10 mouse cellular contexts compared by ENCODE assay signal in genomic region chr13:54556796-54557195, GRCm38 (mm10). TPM values are rescaled to one million over a fixed set of nuclear protein-coding genes. Genes with fewer than 3 reads are reported as not detected.
DNase-seq lines count a peak whose midpoint lies in the region; ATAC-seq lines count a peak whose summit lies in the region.
"Had no signal": no experiment of that assay in that cellular context is flagged by ENCODE, and none has a peak within 500 bp of the region (broad histone marks: within the 10 kb centered on the region; RNA-seq: fewer than 3 reads in every experiment).

No protein-coding gene starts in this region.

- peaks cover 93% of the 10 kb centered on the region for H3K36me3 ChIP-seq in heart, embryonic 12.5 days

- no peak overlapping the region for H3K27ac ChIP-seq in heart, embryonic 12.5 days (ENCODE audit: poor library complexity, severe bottlenecking)
- H3K27ac ChIP-seq: limb, embryonic 15.5 days had no signal

- H3K4me2 ChIP-seq in heart, embryonic 12.5 days: no peak overlapping the region
- H3K4me2 ChIP-seq: limb, embryonic 15.5 days had no signal

- peak; percentile 93 for DNase-seq in heart, adult 11 months
- DNase-seq in right cerebral cortex, adult 18-20 months: peak; percentile 31
- DNase-seq in right cerebral cortex, postnatal 14 days: no peak
- peak; percentile 73 to 82 for DNase-seq in gastrocnemius, adult 8-10 months (ENCODE audit: low spot score in 2 of 2)
- DNase-seq in yolk sac, embryonic 10.5 days (ENCODE audit: low spot score): no peak
- no peak for DNase-seq in thymus, postnatal 14 days
- no peak for DNase-seq in Muller cell, postnatal 12 days (ENCODE audit: inconsistent ontology term)

- H3K27me3 ChIP-seq in heart, embryonic 12.5 days (replicated peaks): no peaks in the 10 kb centered on the region
- H3K27me3 ChIP-seq: CH12.LX; limb, embryonic 15.5 days had no signal

- H3K9me3 ChIP-seq in heart, embryonic 12.5 days (replicated peaks): no peaks in the 10 kb centered on the region
- H3K9me3 ChIP-seq: limb, embryonic 15.5 days had no signal

- H3K4me3 ChIP-seq in heart, embryonic 12.5 days: no peak overlapping the region
- H3K4me3 ChIP-seq: limb, embryonic 15.5 days had no signal

- H3K9ac ChIP-seq in heart, embryonic 12.5 days: no peak overlapping the region
- H3K9ac ChIP-seq: limb, embryonic 15.5 days had no signal

- 91% methylated on average over 3 of the region's 3 CpGs for WGBS in heart, embryonic 12.5 days

- no peak for ATAC-seq in heart, embryonic 12.5 days (ENCODE audit: insufficient number of reproducible peaks, low FRiP score)

- H3K4me1 ChIP-seq in heart, embryonic 12.5 days (replicated peaks): no peaks in the 10 kb centered on the region
- H3K4me1 ChIP-seq: limb, embryonic 15.5 days had no signal

RNA-seq across cellular contexts. Expression of gene 4833439L19Rik, which starts 8.4 kb away (rescaled TPM):
- polyA plus RNA-seq in heart, embryonic 12.5 days (2016; fragmentation: Nextera tagmentation; extraction: Ambion mirVana): 119 and 131 TPM in 2 replicates
- 100 to 1,000 TPM; 213 to 249 (median 236) TPM for total RNA-seq in gastrocnemius, adult 8-10 months (2022)

RNA-seq across cellular contexts. Expression of gene Arl10, which starts 18.0 kb away (rescaled TPM):
- polyA plus RNA-seq in heart, embryonic 12.5 days (2016; fragmentation: Nextera tagmentation; extraction: Ambion mirVana): 19.9 and 23.3 TPM in 2 replicates
- 1 to 10 TPM in 3 of 4 experiments, under 1 TPM in 1; 0.87 to 3.5 (median 2.1) TPM for total RNA-seq in gastrocnemius, adult 8-10 months (2022)

RNA-seq across cellular contexts. Expression of gene Nop16, which starts 33.1 kb away (rescaled TPM):
- polyA plus RNA-seq in heart, embryonic 12.5 days (2016; fragmentation: Nextera tagmentation; extraction: Ambion mirVana): 55.5 and 60.3 TPM in 2 replicates
- 10 to 100 TPM; 14.8 to 18.9 (median 16.7) TPM for total RNA-seq in gastrocnemius, adult 8-10 months (2022)

RNA-seq across cellular contexts. Expression of gene Higd2a, which starts 33.2 kb away (rescaled TPM):
- polyA plus RNA-seq in heart, embryonic 12.5 days (2016; fragmentation: Nextera tagmentation; extraction: Ambion mirVana): 242 and 247 TPM in 2 replicates
- 100 to 1,000 TPM; 131 to 155 (median 141) TPM for total RNA-seq in gastrocnemius, adult 8-10 months (2022)

RNA-seq across cellular contexts. Expression of gene Simc1, which starts 53.2 kb away (rescaled TPM):
- 6.3 and 6.6 TPM in 2 replicates for polyA plus RNA-seq in heart, embryonic 12.5 days (2016; fragmentation: Nextera tagmentation; extraction: Ambion mirVana)
- total RNA-seq in gastrocnemius, adult 8-10 months (2022): 1 to 10 TPM; 2.8 to 3.6 (median 3.3) TPM

Comparison
In these comparisons a context has a peak if more than half of its experiments do, and no peak if none do; other contexts are left out.
1. DNase-seq: peak in heart, adult 11 months (single experiment), right cerebral cortex, adult 18-20 months (single experiment) and gastrocnemius, adult 8-10 months (2 of 2); none in right cerebral cortex, postnatal 14 days (single experiment), yolk sac, embryonic 10.5 days (single experiment), thymus, postnatal 14 days (single experiment) and Muller cell, postnatal 12 days (single experiment).